Mouse (Mus musculus) gastrocnemius, postnatal 14 days (tissue): ENCODE results near the gene Calml3. TPM values are rescaled to one million over a fixed set of nuclear protein-coding genes. Genes with fewer than 3 reads are reported as not detected.

ENCODE experiments used
- total RNA-seq, 2 experiments: library from RNA; stranded (reverse); gene quantifications; 2 replicates each; pipeline ENCODE4 v1.2.3; 2021

The Calml3 gene
- total RNA-seq, 2 experiments from 2014 or later: not detected

Other genes with a start within 250 kb of the Calml3 start
- gene Fam208b, start 193.2 kb downstream of the Calml3 start, total RNA-seq: 10 to 100 TPM in 1 of 2 experiments, 1 to 10 TPM in 1; 8.8 to 10.7 TPM
- gene Asb13, start 170.3 kb downstream of the Calml3 start, total RNA-seq: 1 to 10 TPM; 5.4 to 6.5 TPM
- gene Calm4, start 33.4 kb upstream of the Calml3 start, total RNA-seq: not detected
- not detected for gene Calm5, start 49.9 kb upstream of the Calml3 start, total RNA-seq
- 10 to 100 TPM; 32.8 to 46.3 TPM for gene Net1, start 113.9 kb upstream of the Calml3 start, total RNA-seq
- not detected for gene Tubal3, start 114.0 kb upstream of the Calml3 start, total RNA-seq
- gene Ucn3, start 141.0 kb upstream of the Calml3 start, total RNA-seq: not detected
- gene Akr1c14, start 244.7 kb upstream of the Calml3 start, total RNA-seq: 1 to 10 TPM; 3.0 to 3.3 TPM